Mouse (Mus musculus) olfactory bulb, adult 2 months (tissue): Measurements from ENCODE around the gene Slc45a1. TPM values are rescaled to one million over a fixed set of nuclear protein-coding genes. Genes with fewer than 3 reads are reported as not detected.

Experiments used
- H3K27ac ChIP-seq: fragments of 200-500 bp; 2 replicates; pipeline ENCODE4 v1.5.1; 2012; ENCODE audit warnings: low read depth, low read length; ENCODE audit not compliant: insufficient read depth
- H3K4me1 ChIP-seq: fragments of 200-500 bp; 2 replicates; pipeline ENCODE4 v1.6.1; 2012; ENCODE audit warnings: low read length; ENCODE audit not compliant: control insufficient read depth, insufficient read depth
- H3K4me3 ChIP-seq: fragments of 200-500 bp; 2 replicates; pipeline ENCODE4 v1.5.1; 2012; ENCODE audit warnings: mild to moderate bottlenecking, low read depth, low read length, moderate library complexity; ENCODE audit not compliant: insufficient read depth
- CTCF ChIP-seq: fragments of 200-500 bp; IDR thresholded peaks from 2 replicates; pipeline ENCODE4 v1.5.1; 2012; ENCODE audit warnings: low read depth, mild to moderate bottlenecking, low read length, moderate library complexity; ENCODE audit not compliant: insufficient read depth
- POLR2A ChIP-seq: fragments of 200-500 bp; IDR thresholded peaks from 2 replicates; pipeline ENCODE4 v1.6.1; 2012; ENCODE audit warnings: mild to moderate bottlenecking, low read depth, low read length, moderate library complexity; ENCODE audit not compliant: insufficient read depth
- WGBS: fragments of 180-500 bp; shearing (Covaris S2); methylation state at CpG from one replicate; pipeline ENCODE4 v1.1.7; 2018; 5-methylcytosine and 5-hydroxymethylcytosine counted together
- polyA plus RNA-seq: library from polyadenylated mRNA; stranded (reverse); fragments of >200 nt; gene quantifications from 2 replicates; pipeline ENCODE4 v1.2.4, GENCODE M21; 2012; ENCODE audit warnings: low replicate concordance; ENCODE audit not compliant: missing spikeins, insufficient read depth, insufficient read length

Slc45a1 gene
- polyA plus RNA-seq, result not detected in 2 replicates

DNA sequence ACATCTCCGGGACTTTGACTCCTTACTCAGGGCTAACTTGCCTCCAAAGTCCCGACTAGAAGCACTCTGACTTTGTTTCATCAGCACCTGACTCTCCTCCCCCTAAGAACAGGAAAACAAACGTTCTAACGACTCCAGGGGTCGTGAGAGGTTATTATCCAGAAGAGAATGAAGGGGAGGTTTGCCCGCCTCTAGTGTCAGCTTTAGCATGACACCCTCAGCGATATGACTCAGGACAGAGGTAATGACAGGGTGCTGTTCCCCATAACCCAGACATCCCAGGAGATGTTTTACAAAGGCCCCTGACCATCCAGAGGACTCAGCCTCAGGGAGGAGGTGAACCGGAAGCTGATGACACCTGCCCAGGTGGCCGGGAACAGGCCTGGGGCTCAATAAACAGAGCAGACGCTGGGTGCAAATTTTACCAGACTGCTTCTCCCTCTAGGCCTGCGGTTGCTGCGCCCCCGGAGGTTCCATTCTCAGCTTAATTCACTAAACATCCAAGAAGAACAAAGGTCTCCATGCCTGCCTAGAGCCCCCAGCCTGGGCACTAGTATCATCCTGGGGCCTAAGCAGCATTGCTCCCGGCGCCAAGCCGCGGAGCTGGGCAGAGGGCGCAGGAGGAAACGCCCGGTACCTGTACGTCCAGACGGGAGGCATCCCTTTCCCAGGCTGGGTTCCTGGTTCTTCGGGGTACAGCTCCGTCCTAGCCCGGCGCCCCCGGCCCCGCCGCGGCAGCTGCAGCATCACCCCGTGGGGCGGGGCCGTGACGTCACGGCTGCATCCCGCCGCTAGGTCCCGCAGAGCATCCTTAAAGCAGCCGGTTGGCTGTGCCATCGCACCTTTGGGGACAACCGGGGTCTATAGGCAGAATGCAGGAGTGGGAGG is at the start of gene Slc45a1:
TSS of gene Slc45a1 (minus strand) at position 785 of the 888 bp plus-strand sequence.
- WGBS, result 3% methylated on average over 41 of the region's 41 CpGs
- Histone ChIP-seq H3K4me3 (peak within 1 kb of the TSS; percentile 92), H3K4me1 (peaks cover 15% of the 10 kb centered on the region), H3K27ac (peak within 1 kb of the TSS; percentile 53)
- TF ChIP-seq CTCF (no peak), POLR2A (0 out of 2 replicates have a peak, but pooled peaks have one; percentile 35)

DNA sequence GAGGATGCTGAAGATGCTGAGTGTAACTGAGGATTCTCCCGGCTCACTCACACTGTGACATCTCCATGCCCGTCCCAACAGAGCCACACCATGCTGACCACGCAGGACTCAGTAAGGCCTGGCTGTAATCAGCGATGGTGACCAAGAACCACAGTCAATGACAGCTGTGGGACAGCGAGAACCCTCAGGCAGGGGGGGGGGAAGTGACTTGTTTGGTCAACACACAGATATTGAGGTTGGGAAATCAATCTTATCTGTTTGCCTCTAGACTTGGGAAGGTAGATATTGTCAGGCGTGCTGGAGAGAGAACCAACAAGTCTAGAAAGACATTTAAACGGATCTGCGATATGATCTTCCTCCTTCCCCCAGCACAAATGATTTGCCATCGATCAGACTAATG is 48.9 kb upstream of the Slc45a1 start:
- Histone ChIP-seq H3K27ac (no peak overlapping the region), H3K4me3 (no peak overlapping the region), H3K4me1 (no peaks in the 10 kb centered on the region)
- 95% methylated on average over 9 of the region's 9 CpGs for WGBS
- TF ChIP-seq CTCF (no peak), POLR2A (no peak)

- 86% methylated on average over 10 of the region's 10 CpGs for WGBS
- Histone ChIP-seq H3K27ac (no peak overlapping the region), H3K4me3 (no peak overlapping the region), H3K4me1 (no peaks in the 10 kb centered on the region)
- no peak for TF ChIP-seq POLR2A
- no peak for TF ChIP-seq CTCF
These were observed 42.6 kb upstream of the Slc45a1 start for GRCm38 (mm10) chr4:150694434-150695108.

DNA sequence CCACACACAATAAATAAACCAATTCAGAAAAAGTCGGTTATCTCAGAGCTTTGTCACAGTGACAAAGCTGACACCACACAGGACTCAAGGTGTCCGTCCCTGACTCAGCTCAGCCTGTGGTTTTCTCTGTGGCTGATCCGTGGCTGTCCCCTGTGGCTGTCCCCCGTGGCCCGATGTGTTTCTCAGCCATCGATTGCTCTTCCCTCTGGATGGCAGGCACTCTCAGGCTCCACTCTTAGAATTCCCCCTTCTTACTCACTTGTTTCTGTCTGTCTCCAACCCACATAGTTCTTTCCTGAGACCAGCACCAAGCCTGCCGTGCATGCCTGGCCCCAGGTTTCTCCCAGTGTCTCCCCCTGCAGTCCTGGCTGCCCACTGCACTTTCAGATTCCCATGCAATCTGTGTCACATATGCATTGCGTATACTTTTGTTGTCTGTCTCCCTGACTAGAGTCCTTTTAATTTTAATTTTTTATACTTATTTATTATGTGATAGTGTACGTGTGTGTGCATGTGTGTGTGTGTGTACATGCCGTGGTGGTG is 41.0 kb upstream of the Slc45a1 start:
- Histone ChIP-seq H3K4me1 (no peaks in the 10 kb centered on the region), H3K4me3 (no peak overlapping the region), H3K27ac (no peak overlapping the region)
- 69% methylated on average over 10 of the region's 10 CpGs for WGBS
- TF ChIP-seq CTCF, result no peak
- TF ChIP-seq POLR2A, result no peak

GRCm38 (mm10) chr4:150690759-150691158 is 38.8 kb upstream of the Slc45a1 start:
- Histone ChIP-seq H3K4me1 (no peaks in the 10 kb centered on the region), H3K4me3 (no peak overlapping the region), H3K27ac (no peak overlapping the region)
- no peak for TF ChIP-seq CTCF
- TF ChIP-seq POLR2A, result no peak
- 69% methylated on average over 3 of the region's 3 CpGs for WGBS

DNA sequence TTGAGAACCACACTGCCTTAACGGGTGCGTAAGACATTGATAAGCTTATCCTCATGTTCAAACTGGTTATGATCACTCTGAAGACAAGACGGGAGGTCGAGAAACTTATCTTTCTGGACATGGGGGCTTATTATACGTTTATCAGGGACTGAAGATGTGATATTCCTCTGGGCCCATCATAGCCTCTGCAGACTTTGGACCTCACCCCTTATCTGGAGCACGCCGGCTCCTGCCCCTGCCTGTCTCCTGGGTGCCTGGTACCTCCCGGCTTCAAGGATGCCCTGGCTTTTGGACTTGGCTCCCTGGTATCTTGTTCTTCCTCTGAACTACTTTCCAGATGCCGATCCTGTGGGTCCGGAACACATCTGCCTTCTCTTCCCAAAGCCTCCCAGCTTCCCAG is 37.6 kb upstream of the Slc45a1 start:
- Histone ChIP-seq H3K4me3 (no peak overlapping the region), H3K4me1 (peaks cover 3% of the 10 kb centered on the region), H3K27ac (no peak overlapping the region)
- WGBS, result 97% methylated on average over 10 of the region's 10 CpGs
- TF ChIP-seq POLR2A (no peak), CTCF (no peak)

- no peak overlapping the region for H3K4me3 ChIP-seq
- 84% methylated on average over 10 of the region's 10 CpGs for WGBS
- peaks cover 3% of the 10 kb centered on the region for H3K4me1 ChIP-seq
- H3K27ac ChIP-seq, result no peak overlapping the region
- TF ChIP-seq CTCF (no peak), POLR2A (no peak)
These were observed 35.3 kb upstream of the Slc45a1 start for GRCm38 (mm10) chr4:150687126-150687753.

DNA sequence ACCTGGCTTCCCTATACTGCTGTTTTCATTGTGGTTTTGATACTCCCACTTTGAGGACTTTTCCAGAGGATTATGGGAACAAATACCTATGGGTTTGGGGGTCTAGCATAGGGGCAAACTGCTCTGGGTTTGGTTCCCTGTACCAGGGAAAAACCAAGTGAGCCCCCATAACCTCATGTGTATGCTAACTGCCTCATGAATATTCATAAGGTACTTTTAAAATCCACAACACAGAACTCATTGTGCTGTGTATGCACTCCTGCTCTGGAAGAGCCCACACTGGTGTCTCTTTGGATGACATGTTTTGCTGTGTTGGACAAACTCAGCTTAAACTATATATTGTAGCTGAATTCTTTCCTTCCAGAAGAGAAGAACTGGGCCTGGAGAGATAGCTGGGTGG is 34.6 kb upstream of the Slc45a1 start:
- TF ChIP-seq CTCF, result no peak
- TF ChIP-seq POLR2A, result no peak
- H3K27ac ChIP-seq, result no peak overlapping the region
- H3K4me1 ChIP-seq, result peaks cover 3% of the 10 kb centered on the region
- H3K4me3 ChIP-seq, result no peak overlapping the region
